Mouse (Mus musculus) cerebellum, adult 2 months (tissue): ENCODE measurements around the gene Vps36.

Source experiments
- CTCF ChIP-seq: fragments of 200-500 bp; IDR thresholded peaks from 2 replicates; pipeline ENCODE4 v1.5.1; 2011; ENCODE audit warnings: low read depth, mild to moderate bottlenecking, control low read depth, low read length, moderate library complexity, borderline replicate concordance; ENCODE audit not compliant: insufficient read depth
- POLR2A ChIP-seq: fragments of 200-500 bp; IDR thresholded peaks from 2 replicates; pipeline ENCODE4 v1.6.1; 2011; ENCODE audit warnings: low read length, control low read depth, borderline replicate concordance; ENCODE audit not compliant: insufficient read depth

GRCm38 (mm10) chr8:22192660-22193431 is at the start of gene Vps36:
- TF ChIP-seq POLR2A (peak; percentile 59; the same call in 1 of the 2 replicates), CTCF (peak; percentile 86)
